ENCODE assay signal across 13 mouse cellular contexts in genomic region chr4:103691717-103692116, GRCm38 (mm10).
DNase-seq lines count a peak whose midpoint lies in the region; ATAC-seq and TF ChIP-seq lines count a peak whose summit lies in the region.
"Had no signal": no experiment of that assay in that cellular context is flagged by ENCODE, and none has a peak within 500 bp of the region (broad histone marks: within the 10 kb centered on the region; RNA-seq: fewer than 3 reads in every experiment).

No protein-coding gene starts in this region.

- no peaks in the 10 kb centered on the region for H3K4me1 ChIP-seq in forebrain, postnatal 0 days (ENCODE audit: insufficient read depth)
- no peaks in the 10 kb centered on the region for H3K4me1 ChIP-seq in forebrain, embryonic 12.5 days
- H3K4me1 ChIP-seq: liver, embryonic 12.5 days; neural tube, embryonic 13.5 days had no signal

- no peaks in the 10 kb centered on the region for H3K9me3 ChIP-seq in forebrain, postnatal 0 days (ENCODE audit: low read length)
- H3K9me3 ChIP-seq in forebrain, embryonic 12.5 days, result no peaks in the 10 kb centered on the region
- H3K9me3 ChIP-seq: liver, embryonic 12.5 days; neural tube, embryonic 13.5 days had no signal

- H3K4me3 ChIP-seq in forebrain, postnatal 0 days (ENCODE audit: low read depth, low read length), result no peak overlapping the region
- no peak overlapping the region for H3K4me3 ChIP-seq in forebrain, embryonic 12.5 days (replicated peaks)
- H3K4me3 ChIP-seq: liver, embryonic 12.5 days; neural tube, embryonic 13.5 days had no signal

- peak; percentile 64 for TF ChIP-seq CTCF in forebrain, postnatal 0 days (IDR thresholded peaks at IDR 0.05; ENCODE audit: low read depth)

- ATAC-seq in forebrain, postnatal 0 days, result peak; percentile 64; the same call in 1 of the 2 replicates
- no peak for ATAC-seq in forebrain, embryonic 12.5 days (ENCODE audit: low FRiP score)
- ATAC-seq: liver, embryonic 12.5 days had no signal

- DNase-seq in forebrain, postnatal 0 days, result peak; percentile 51
- peak; percentile 22 to 31 for DNase-seq in kidney, postnatal 4 days
- DNase-seq in kidney, adult 9 months, result no peak
- peak; percentile 49 for DNase-seq in right cerebral cortex, postnatal 10 days (ENCODE audit: low spot score in 2 of 2)
- DNase-seq in right cerebral cortex, postnatal 25 days, result no peak
- no peak for DNase-seq in retina, postnatal 1 day
- DNase-seq: adrenal gland, postnatal 14 days; heart, postnatal 36 days; kidney, adult 11 months; lung, postnatal 4 days had no signal

- no peak overlapping the region for H3K27ac ChIP-seq in forebrain, postnatal 0 days (ENCODE audit: low read depth, low read length)
- H3K27ac ChIP-seq in forebrain, embryonic 12.5 days, result no peak overlapping the region
- H3K27ac ChIP-seq: liver, embryonic 12.5 days; neural tube, embryonic 13.5 days had no signal

- H3K27me3 ChIP-seq in forebrain, postnatal 0 days (ENCODE audit: insufficient read depth, low read length), result no peaks in the 10 kb centered on the region
- H3K27me3 ChIP-seq in forebrain, embryonic 12.5 days, result no peaks in the 10 kb centered on the region
- H3K27me3 ChIP-seq: liver, embryonic 12.5 days; neural tube, embryonic 13.5 days had no signal

- no peaks in the 10 kb centered on the region for H3K36me3 ChIP-seq in forebrain, postnatal 0 days (ENCODE audit: insufficient read depth)
- no peaks in the 10 kb centered on the region for H3K36me3 ChIP-seq in forebrain, embryonic 12.5 days (replicated peaks)
- H3K36me3 ChIP-seq: liver, embryonic 12.5 days; neural tube, embryonic 13.5 days had no signal

- H3K4me2 ChIP-seq in forebrain, postnatal 0 days (ENCODE audit: low read depth), result no peak overlapping the region
- no peak overlapping the region for H3K4me2 ChIP-seq in forebrain, embryonic 12.5 days
- H3K4me2 ChIP-seq: liver, embryonic 12.5 days; neural tube, embryonic 13.5 days had no signal

- no peak overlapping the region for H3K9ac ChIP-seq in forebrain, postnatal 0 days
- H3K9ac ChIP-seq in forebrain, embryonic 12.5 days, result no peak overlapping the region
- H3K9ac ChIP-seq: liver, embryonic 12.5 days; neural tube, embryonic 13.5 days had no signal

- WGBS in forebrain, postnatal 0 days, result 41% methylated on average over 3 of the region's 3 CpGs
- 47% methylated on average over 3 of the region's 3 CpGs for WGBS in forebrain, embryonic 12.5 days

Comparison
In these comparisons a context has a peak if more than half of its experiments do, and no peak if none do; other contexts are left out.
1. DNase-seq: peak in forebrain, postnatal 0 days (single experiment), kidney, postnatal 4 days (2 of 2) and right cerebral cortex, postnatal 10 days (2 of 2); none in kidney, adult 9 months (single experiment), right cerebral cortex, postnatal 25 days (single experiment) and retina, postnatal 1 day (single experiment).